Mouse (Mus musculus): ENCODE results near the gene March2.

The March2 gene

GRCm38 (mm10) chr17:33637516-33638276 lies 80.8 kb downstream of the March2 start, which contains the start of gene Pram1:
Pram1 (plus strand) TSS chr17:33638056.
- no peak for DNase-seq (ENCODE audit: low read depth, low spot score)

DNA sequence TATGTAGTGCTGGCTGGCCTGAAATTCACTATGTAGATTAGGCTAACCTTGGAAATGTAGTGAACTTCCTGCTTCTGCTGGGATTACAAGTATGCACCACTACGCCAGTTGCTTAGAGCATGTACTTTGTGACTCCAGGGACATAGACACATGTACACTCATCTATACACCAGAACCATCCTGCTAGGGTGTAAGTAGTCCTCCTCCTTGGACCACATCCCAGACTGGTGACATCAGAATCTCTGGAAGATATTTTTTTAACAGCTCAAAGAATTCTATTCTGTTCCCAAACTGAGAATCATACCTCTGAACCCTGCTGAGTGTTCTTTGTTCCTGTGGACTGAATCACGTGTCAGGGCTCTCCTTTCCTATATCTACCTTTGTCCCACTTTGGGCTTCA lies 81.4 kb downstream of the March2 start:
- DNase-seq (ENCODE audit: low read depth, low spot score): no peak
